Mouse (Mus musculus) adrenal gland, adult (tissue): Measurements from ENCODE around the gene Carmil2.

Experiments
- DNase-seq, 2 experiments: peaks; one replicate each; pipeline ENCODE4 v3.0.0; 2022 to 2023; ENCODE audit warnings: low spot score in 1 of 2; ENCODE audit not compliant: inconsistent age in 2 of 2

The Carmil2 gene

GRCm38 (mm10) chr8:105694051-105694799 is 8.2 kb downstream of the Carmil2 start:
- DNase-seq, result no peak

- no peak for DNase-seq
Measured at GRCm38 (mm10) chr8:105695080-105695780, 9.2 kb downstream of the Carmil2 start.

GRCm38 (mm10) chr8:105697196-105697780 is 11.2 kb downstream of the Carmil2 start:
- DNase-seq, result no peak

GRCm38 (mm10) chr8:105698734-105699133 is 12.7 kb downstream of the Carmil2 start:
- no peak for DNase-seq

GRCm38 (mm10) chr8:105699488-105700215 is 13.6 kb downstream of the Carmil2 start:
- DNase-seq, result no peak

- DNase-seq, result no peak
Measured at GRCm38 (mm10) chr8:105700566-105700965, 14.5 kb downstream of the Carmil2 start.

- DNase-seq, result peak; percentile 96 to 99
Measured at GRCm38 (mm10) chr8:105700966-105701824, 15.1 kb downstream of the Carmil2 start, which contains the start of the genes Acd and Pard6a. Acd (minus strand) TSS chr8:105701102. Pard6a (plus strand) TSS chr8:105701148.

- no peak for DNase-seq
Measured at GRCm38 (mm10) chr8:105702001-105702401, 15.9 kb downstream of the Carmil2 start.

- peak in 1 of 2 experiments; percentile 48 for DNase-seq
Measured at GRCm38 (mm10) chr8:105702731-105703415, 16.8 kb downstream of the Carmil2 start.

GRCm38 (mm10) chr8:105704146-105704812 is 18.2 kb downstream of the Carmil2 start:
- no peak for DNase-seq

GRCm38 (mm10) chr8:105704955-105705354 is 18.9 kb downstream of the Carmil2 start:
- DNase-seq, result no peak

GRCm38 (mm10) chr8:105706426-105706825 is 20.4 kb downstream of the Carmil2 start:
- no peak for DNase-seq

- peak; percentile 88 to 97 for DNase-seq
Measured at GRCm38 (mm10) chr8:105707498-105708403, 21.7 kb downstream of the Carmil2 start, which contains the start of the genes 4933405L10Rik and Enkd1. 4933405L10Rik (plus strand) TSS chr8:105707655. Enkd1 (minus strand) TSS chr8:105708210.

- DNase-seq, result no peak
Measured at GRCm38 (mm10) chr8:105708675-105709074, 22.6 kb downstream of the Carmil2 start.

GRCm38 (mm10) chr8:105709317-105709716 is 23.2 kb downstream of the Carmil2 start:
- no peak for DNase-seq

- no peak for DNase-seq
Measured at GRCm38 (mm10) chr8:105712286-105712685, 26.2 kb downstream of the Carmil2 start.

- peak; percentile 84 to 95 for DNase-seq
Measured at GRCm38 (mm10) chr8:105714139-105714538, 28.1 kb downstream of the Carmil2 start.

GRCm38 (mm10) chr8:105715042-105715441 is 29.0 kb downstream of the Carmil2 start:
- peak in 1 of 2 experiments; percentile 43 for DNase-seq
